Mouse (Mus musculus): ENCODE results near the gene Usp21.

- TF ChIP-seq CTCF (conservative IDR thresholded peaks at IDR 0.05; ENCODE audit: low read length), result peak; percentile 55
- TF ChIP-seq NANOG (IDR thresholded peaks at IDR 0.05; ENCODE audit: borderline replicate concordance, low read length), result no peak
- no peak for TF ChIP-seq POU5F1 (IDR thresholded peaks at IDR 0.05; ENCODE audit: borderline replicate concordance, low read length)
These were observed 33.6 kb upstream of the Usp21 start for GRCm38 (mm10) chr1:171321415-171321814.

Data from E14TG2a.4 (cell line).